Mouse (Mus musculus) midbrain, embryonic 13.5 days (tissue): ENCODE results near the gene Smyd3. TPM values are rescaled to one million over a fixed set of nuclear protein-coding genes. Genes with fewer than 3 reads are reported as not detected.

Experiments used
- ATAC-seq: fragments of 200-750 bp; cut with Nextera tagmentation; 2 replicates; pipeline ENCODE4 v1.8.0; 2017; ENCODE audit warnings: mild to moderate bottlenecking, moderate TSS enrichment, moderate library complexity
- H3K27ac ChIP-seq: fragments of 300-500 bp; sonication (generic); 2 replicates; pipeline ENCODE4 v1.5.1; 2015; ENCODE audit warnings: inconsistent platforms, mild to moderate bottlenecking, moderate library complexity
- H3K27me3 ChIP-seq: fragments of 300-500 bp; sonication (generic); 2 replicates; pipeline ENCODE4 v1.6.1; 2015; ENCODE audit warnings: mild to moderate bottlenecking, inconsistent platforms
- H3K36me3 ChIP-seq: fragments of 300-500 bp; sonication (generic); 2 replicates; pipeline ENCODE4 v1.6.1; 2015; ENCODE audit warnings: mild to moderate bottlenecking, inconsistent platforms
- H3K4me1 ChIP-seq: fragments of 300-500 bp; sonication (generic); replicated peaks from 2 replicates; pipeline ENCODE4 v1.6.1; 2015; ENCODE audit warnings: inconsistent platforms
- H3K4me2 ChIP-seq: fragments of 300-500 bp; sonication (generic); replicated peaks from 2 replicates; pipeline ENCODE4 v1.6.1; 2015; ENCODE audit warnings: moderate library complexity, mild to moderate bottlenecking, inconsistent platforms
- H3K4me3 ChIP-seq: fragments of 300-500 bp; sonication (generic); replicated peaks from 2 replicates; pipeline ENCODE4 v1.5.1; 2015; ENCODE audit warnings: mild to moderate bottlenecking, inconsistent platforms
- H3K9ac ChIP-seq: fragments of 300-500 bp; sonication (generic); replicated peaks from 2 replicates; pipeline ENCODE4 v1.6.1; 2015; ENCODE audit warnings: mild to moderate bottlenecking, inconsistent platforms
- H3K9me3 ChIP-seq: fragments of 300-500 bp; sonication (generic); 2 replicates; pipeline ENCODE4 v1.6.1; 2016; ENCODE audit warnings: mild to moderate bottlenecking, inconsistent platforms
- WGBS: fragments of 180-500 bp; shearing (Covaris S2); methylation state at CpG from one replicate; pipeline ENCODE4 v1.1.7; 2015; 5-methylcytosine and 5-hydroxymethylcytosine counted together
- polyA plus RNA-seq: library from polyadenylated mRNA; unstranded; fragments of >200 nt; fragmentation: Nextera tagmentation; extraction: Ambion mirVana; gene quantifications from 2 replicates; pipeline ENCODE4 v1.2.1, GENCODE M21; 2015

Gene Smyd3
- polyA plus RNA-seq, 1 experiment from 2014 or later = 14.5 TPM

DNA sequence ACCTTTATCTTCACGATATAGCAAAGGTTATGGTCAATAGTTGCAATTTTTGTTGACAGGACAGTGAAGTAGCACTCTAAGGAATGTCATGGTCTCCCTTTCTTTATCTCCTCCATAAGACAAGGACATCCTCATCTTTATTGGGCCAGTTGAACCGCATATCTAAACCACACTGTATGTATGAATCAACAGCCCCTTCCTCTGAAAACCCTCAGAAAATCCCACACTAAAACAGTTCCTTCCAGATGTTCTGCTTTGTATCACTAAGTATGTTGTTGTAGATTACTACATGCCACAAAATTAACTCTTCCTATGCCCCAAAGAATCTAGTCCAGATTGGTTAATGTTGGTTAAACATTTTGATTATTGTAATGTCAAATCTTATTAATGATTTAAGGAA, 160.7 kb downstream of the Smyd3 start:
- ATAC-seq = no peak
- no peak overlapping the region for H3K4me3 ChIP-seq
- no peaks in the 10 kb centered on the region for H3K27me3 ChIP-seq
- no peaks in the 10 kb centered on the region for H3K9me3 ChIP-seq
- WGBS = 91% methylated on average over 2 of the region's 2 CpGs
- H3K9ac ChIP-seq = no peak overlapping the region
- no peaks in the 10 kb centered on the region for H3K36me3 ChIP-seq
- H3K4me2 ChIP-seq = no peak overlapping the region
- no peak overlapping the region for H3K27ac ChIP-seq
- no peaks in the 10 kb centered on the region for H3K4me1 ChIP-seq

GRCm38 (mm10) chr1:179354250-179354649, 163.6 kb downstream of the Smyd3 start:
- Histone ChIP-seq H3K9ac (no peak overlapping the region), H3K4me3 (no peak overlapping the region), H3K36me3 (no peaks in the 10 kb centered on the region), H3K4me2 (no peak overlapping the region), H3K9me3 (no peaks in the 10 kb centered on the region), H3K27me3 (no peaks in the 10 kb centered on the region), H3K27ac (no peak overlapping the region), H3K4me1 (no peaks in the 10 kb centered on the region)
- no peak for ATAC-seq
- 88% methylated on average over 6 of the region's 6 CpGs for WGBS

GRCm38 (mm10) chr1:179345318-179345925, 172.4 kb downstream of the Smyd3 start:
- H3K27ac ChIP-seq = peak overlapping the region; percentile 80
- H3K4me1 ChIP-seq = peaks cover 24% of the 10 kb centered on the region
- ATAC-seq = peak; percentile 83
- H3K9me3 ChIP-seq = no peaks in the 10 kb centered on the region
- WGBS = 14% methylated on average over 2 of the region's 2 CpGs
- no peak overlapping the region for H3K4me2 ChIP-seq
- no peak overlapping the region for H3K9ac ChIP-seq
- H3K4me3 ChIP-seq = no peak overlapping the region
- H3K27me3 ChIP-seq = no peaks in the 10 kb centered on the region
- no peaks in the 10 kb centered on the region for H3K36me3 ChIP-seq

GRCm38 (mm10) chr1:179343426-179343825, 174.4 kb downstream of the Smyd3 start:
- peaks cover 33% of the 10 kb centered on the region for H3K4me1 ChIP-seq
- H3K9ac ChIP-seq = no peak overlapping the region
- 77% methylated on average over 17 of the region's 17 CpGs for WGBS
- no peak overlapping the region for H3K4me2 ChIP-seq
- H3K27ac ChIP-seq = peak overlapping the region; percentile 39; the same call in 1 of the 2 replicates
- no peak for ATAC-seq
- H3K27me3 ChIP-seq = no peaks in the 10 kb centered on the region
- H3K9me3 ChIP-seq = no peaks in the 10 kb centered on the region
- no peaks in the 10 kb centered on the region for H3K36me3 ChIP-seq
- H3K4me3 ChIP-seq = no peak overlapping the region

GRCm38 (mm10) chr1:179341589-179341988, 176.3 kb downstream of the Smyd3 start:
- H3K36me3 ChIP-seq = no peaks in the 10 kb centered on the region
- no peak overlapping the region for H3K4me2 ChIP-seq
- H3K9me3 ChIP-seq = no peaks in the 10 kb centered on the region
- ATAC-seq = no peak
- no peak overlapping the region for H3K27ac ChIP-seq
- H3K27me3 ChIP-seq = no peaks in the 10 kb centered on the region
- peaks cover 45% of the 10 kb centered on the region for H3K4me1 ChIP-seq
- H3K4me3 ChIP-seq = no peak overlapping the region
- WGBS = 61% methylated on average over 1 of the region's 1 CpGs
- no peak overlapping the region for H3K9ac ChIP-seq

DNA sequence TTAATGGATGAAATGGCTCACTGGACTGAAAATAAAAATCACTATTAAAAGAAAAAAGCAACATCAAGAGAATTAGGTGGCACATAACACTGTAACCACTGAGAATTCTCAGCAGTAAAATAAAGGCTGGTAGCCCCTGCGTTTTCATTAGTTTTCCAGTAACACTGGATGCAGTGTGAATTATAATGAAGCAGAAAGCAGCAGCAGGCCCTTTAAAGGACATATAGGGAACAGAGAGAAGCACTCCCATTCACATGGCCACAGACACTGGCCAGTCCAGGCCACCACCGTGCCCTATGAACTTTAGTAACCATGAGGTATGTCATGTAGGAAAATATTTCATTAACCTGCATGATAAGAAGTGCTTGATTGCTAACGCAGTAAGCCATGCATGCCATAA, 178.8 kb downstream of the Smyd3 start:
- ATAC-seq = no peak
- WGBS = 67% methylated on average over 3 of the region's 3 CpGs
- H3K27ac ChIP-seq = peak overlapping the region; percentile 68

DNA sequence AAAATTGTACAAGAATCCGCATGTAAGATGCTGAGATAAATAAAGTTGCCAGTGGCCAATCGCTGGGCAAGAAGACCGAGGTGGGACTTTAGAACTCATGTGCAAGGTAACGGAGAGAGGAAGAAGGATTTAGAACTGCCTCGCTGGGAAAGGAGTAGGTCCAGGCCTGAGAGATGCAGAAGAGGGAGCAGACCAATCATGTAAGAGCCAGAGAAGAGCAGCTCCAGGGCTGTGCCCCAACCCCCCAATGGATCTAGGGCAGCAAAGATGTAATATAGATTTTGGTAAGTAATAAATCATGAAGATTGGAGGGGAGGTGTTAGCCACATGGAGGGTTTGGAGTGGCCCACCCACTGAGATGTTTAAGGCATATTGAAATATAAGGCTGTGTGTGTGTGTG, 180.3 kb downstream of the Smyd3 start:
- no peak overlapping the region for H3K4me2 ChIP-seq
- WGBS = 88% methylated on average over 5 of the region's 5 CpGs
- no peaks in the 10 kb centered on the region for H3K9me3 ChIP-seq
- peak; percentile 34; the same call in 1 of the 2 replicates for ATAC-seq
- H3K9ac ChIP-seq = no peak overlapping the region
- peaks cover 22% of the 10 kb centered on the region for H3K4me1 ChIP-seq
- peak overlapping the region; percentile 68; the same call in 1 of the 2 replicates for H3K27ac ChIP-seq
- no peaks in the 10 kb centered on the region for H3K36me3 ChIP-seq
- H3K4me3 ChIP-seq = no peak overlapping the region
- no peaks in the 10 kb centered on the region for H3K27me3 ChIP-seq

More for the DNA sequence above, 178.8 kb downstream of the Smyd3 start:
- H3K4me1 ChIP-seq = peaks cover 25% of the 10 kb centered on the region
- H3K4me2 ChIP-seq = no peak overlapping the region
- H3K9me3 ChIP-seq = no peaks in the 10 kb centered on the region
- no peak overlapping the region for H3K9ac ChIP-seq
- no peaks in the 10 kb centered on the region for H3K36me3 ChIP-seq
- H3K4me3 ChIP-seq = no peak overlapping the region
- no peaks in the 10 kb centered on the region for H3K27me3 ChIP-seq

GRCm38 (mm10) chr1:179326965-179327308, 190.9 kb downstream of the Smyd3 start:
- H3K4me3 ChIP-seq = no peak overlapping the region
- H3K4me1 ChIP-seq = peaks cover 13% of the 10 kb centered on the region
- H3K36me3 ChIP-seq = no peaks in the 10 kb centered on the region
- H3K27me3 ChIP-seq = no peaks in the 10 kb centered on the region
- peak; percentile 65; the same call in 1 of the 2 replicates for ATAC-seq
- peak overlapping the region; percentile 59 for H3K27ac ChIP-seq
- no peak overlapping the region for H3K9ac ChIP-seq
- H3K9me3 ChIP-seq = no peaks in the 10 kb centered on the region
- WGBS = 71% methylated on average over 3 of the region's 3 CpGs
- no peak overlapping the region for H3K4me2 ChIP-seq

GRCm38 (mm10) chr1:179326262-179326964, 191.4 kb downstream of the Smyd3 start:
- H3K27me3 ChIP-seq = no peaks in the 10 kb centered on the region
- H3K27ac ChIP-seq = peak overlapping the region; percentile 59
- no peaks in the 10 kb centered on the region for H3K36me3 ChIP-seq
- H3K4me1 ChIP-seq = peaks cover 13% of the 10 kb centered on the region
- no peak overlapping the region for H3K4me2 ChIP-seq
- H3K4me3 ChIP-seq = no peak overlapping the region
- no peak overlapping the region for H3K9ac ChIP-seq
- peak; percentile 90 for ATAC-seq
- WGBS = 73% methylated on average over 9 of the region's 9 CpGs
- no peaks in the 10 kb centered on the region for H3K9me3 ChIP-seq

- Histone ChIP-seq H3K36me3 (no peaks in the 10 kb centered on the region), H3K4me1 (peaks cover 13% of the 10 kb centered on the region), H3K4me2 (no peak overlapping the region), H3K27me3 (no peaks in the 10 kb centered on the region), H3K27ac (no peak overlapping the region), H3K4me3 (no peak overlapping the region), H3K9me3 (no peaks in the 10 kb centered on the region), H3K9ac (no peak overlapping the region)
- 81% methylated on average over 6 of the region's 6 CpGs for WGBS
- no peak for ATAC-seq
Measured at GRCm38 (mm10) chr1:179324271-179324670, 193.6 kb downstream of the Smyd3 start.

GRCm38 (mm10) chr1:179313618-179314017, 204.2 kb downstream of the Smyd3 start:
- Histone ChIP-seq H3K4me3 (no peak overlapping the region), H3K9ac (no peak overlapping the region), H3K9me3 (no peaks in the 10 kb centered on the region), H3K36me3 (no peaks in the 10 kb centered on the region), H3K27ac (no peak overlapping the region), H3K4me1 (no peaks in the 10 kb centered on the region), H3K27me3 (no peaks in the 10 kb centered on the region), H3K4me2 (no peak overlapping the region)
- WGBS = 81% methylated on average over 5 of the region's 5 CpGs
- ATAC-seq = no peak

DNA sequence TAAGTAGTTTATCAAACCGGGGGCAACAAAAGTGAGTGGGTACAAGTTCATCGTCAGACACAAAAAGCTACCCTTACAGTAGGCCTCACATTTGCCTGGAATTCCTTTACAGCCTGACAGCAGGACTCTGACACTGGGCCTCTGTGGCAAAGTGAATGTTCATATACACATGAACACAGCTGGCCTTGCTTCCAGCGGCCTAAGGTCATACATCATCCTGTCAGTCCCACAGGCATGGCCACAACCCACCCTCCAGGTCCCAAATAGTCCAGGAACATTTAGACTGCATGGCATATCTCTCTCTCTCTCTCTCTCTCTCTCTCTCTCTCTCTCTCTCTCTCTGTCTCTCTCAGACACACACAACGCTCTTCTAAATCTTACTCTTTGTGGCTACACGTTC, 208.4 kb downstream of the Smyd3 start:
- H3K36me3 ChIP-seq = no peaks in the 10 kb centered on the region
- no peak overlapping the region for H3K27ac ChIP-seq
- ATAC-seq = no peak
- no peaks in the 10 kb centered on the region for H3K27me3 ChIP-seq
- no peak overlapping the region for H3K9ac ChIP-seq
- 84% methylated on average over 5 of the region's 5 CpGs for WGBS
- no peaks in the 10 kb centered on the region for H3K4me1 ChIP-seq
- no peak overlapping the region for H3K4me3 ChIP-seq
- no peak overlapping the region for H3K4me2 ChIP-seq
- H3K9me3 ChIP-seq = no peaks in the 10 kb centered on the region
